Mouse (Mus musculus): Measurements from ENCODE around the gene Ly6g. TPM values are rescaled to one million over a fixed set of nuclear protein-coding genes. Genes with fewer than 3 reads are reported as not detected.
"Not testable (repeated sequence)": the region's sequence is repeated elsewhere in the genome, so short reads cannot be mapped to it uniquely, and the experiment has no call there.

Ly6g gene
- polyA plus RNA-seq, 1 experiment from 2014 or later = not detected

DNA sequence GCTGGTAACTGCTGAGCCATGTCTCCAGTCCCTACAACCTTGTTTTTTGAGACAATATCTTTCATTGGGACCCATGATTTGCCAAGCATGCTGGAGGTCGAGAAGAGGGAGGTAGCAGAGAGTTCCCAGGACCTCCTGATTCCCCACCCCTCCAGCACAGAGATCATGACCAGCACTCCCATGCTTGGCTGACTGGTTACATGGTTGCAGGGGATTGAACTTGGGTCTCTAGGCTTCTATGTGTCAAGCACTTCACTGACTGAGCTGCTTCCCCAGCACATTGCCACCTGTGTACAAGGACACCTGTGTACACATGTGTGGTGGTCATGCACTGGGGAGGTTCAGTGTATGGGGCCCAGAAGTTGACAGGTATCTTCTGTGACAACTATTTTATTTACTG is 2.6 kb downstream of the Ly6g start:
- H3K36me3 ChIP-seq (replicated peaks) = no peaks in the 10 kb centered on the region
- H3K9me3 ChIP-seq = no peaks in the 10 kb centered on the region
- H3K27me3 ChIP-seq (replicated peaks) = no peaks in the 10 kb centered on the region
- H3K4me3 ChIP-seq = no peak overlapping the region
- H3K4me1 ChIP-seq = no peaks in the 10 kb centered on the region
- H3K4me2 ChIP-seq = no peak overlapping the region
- no peak overlapping the region for H3K9ac ChIP-seq
- no peak for ATAC-seq (replicated peaks)
- H3K27ac ChIP-seq = no peak overlapping the region
- whole genome bisulfite sequencing = 36% methylated on average over 1 of the region's 1 CpGs

DNA sequence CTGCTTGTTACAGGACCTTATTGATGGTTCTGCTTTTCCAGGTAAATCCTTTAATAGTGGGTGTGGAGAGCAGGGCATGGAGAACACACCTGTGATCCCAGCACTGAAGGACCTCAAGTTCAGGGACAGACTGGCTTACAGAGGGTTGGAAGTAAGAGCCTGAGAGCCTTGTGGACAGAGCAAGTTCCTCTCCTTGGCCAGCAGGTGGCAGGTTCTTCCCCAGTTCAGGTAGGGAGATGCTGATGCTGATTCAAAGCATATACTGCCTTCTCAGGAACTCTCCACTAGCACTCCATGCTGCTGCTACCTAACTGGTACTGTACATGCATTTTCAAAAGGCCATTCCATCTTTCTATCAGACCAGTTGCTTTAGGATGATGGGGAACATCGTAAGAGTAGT is 20.5 kb downstream of the Ly6g start:
- no peaks in the 10 kb centered on the region for H3K4me1 ChIP-seq
- H3K27me3 ChIP-seq (replicated peaks) = no peaks in the 10 kb centered on the region
- H3K9me3 ChIP-seq = no peaks in the 10 kb centered on the region
- WGBS = 66% methylated on average over 1 of the region's 1 CpGs
- H3K4me3 ChIP-seq = no peak overlapping the region
- H3K4me2 ChIP-seq = no peak overlapping the region
- ATAC-seq (replicated peaks) = no peak
- no peak overlapping the region for H3K9ac ChIP-seq
- H3K36me3 ChIP-seq (replicated peaks) = no peaks in the 10 kb centered on the region
- H3K27ac ChIP-seq = no peak overlapping the region

DNA sequence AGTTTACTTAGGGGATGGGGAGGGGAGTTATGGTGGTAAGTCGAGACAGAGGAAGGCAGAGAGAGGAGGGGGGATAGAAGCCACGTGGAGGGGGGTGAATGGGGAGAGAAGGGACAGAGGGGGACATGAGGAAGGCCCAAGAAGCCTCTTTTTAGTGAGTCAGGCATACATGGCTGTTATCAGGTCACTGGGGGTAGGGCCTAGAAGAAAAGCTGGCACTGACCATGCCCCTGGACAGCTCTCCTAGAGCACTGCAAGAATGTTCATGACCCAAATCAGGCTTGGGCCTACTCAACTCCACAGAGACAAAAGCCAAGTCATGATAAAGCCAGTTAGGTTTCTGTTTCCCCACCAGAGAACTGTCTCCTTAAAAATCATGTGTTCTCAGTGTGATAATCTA is 31.3 kb downstream of the Ly6g start:
- H3K27ac ChIP-seq = no peak overlapping the region
- 41% methylated on average over 2 of the region's 2 CpGs for WGBS
- no peak for ATAC-seq (replicated peaks)
- H3K27me3 ChIP-seq (replicated peaks) = no peaks in the 10 kb centered on the region
- no peak overlapping the region for H3K4me3 ChIP-seq
- no peaks in the 10 kb centered on the region for H3K4me1 ChIP-seq
- H3K9ac ChIP-seq = no peak overlapping the region
- H3K9me3 ChIP-seq = no peaks in the 10 kb centered on the region
- H3K36me3 ChIP-seq (replicated peaks) = no peaks in the 10 kb centered on the region
- no peak overlapping the region for H3K4me2 ChIP-seq

DNA sequence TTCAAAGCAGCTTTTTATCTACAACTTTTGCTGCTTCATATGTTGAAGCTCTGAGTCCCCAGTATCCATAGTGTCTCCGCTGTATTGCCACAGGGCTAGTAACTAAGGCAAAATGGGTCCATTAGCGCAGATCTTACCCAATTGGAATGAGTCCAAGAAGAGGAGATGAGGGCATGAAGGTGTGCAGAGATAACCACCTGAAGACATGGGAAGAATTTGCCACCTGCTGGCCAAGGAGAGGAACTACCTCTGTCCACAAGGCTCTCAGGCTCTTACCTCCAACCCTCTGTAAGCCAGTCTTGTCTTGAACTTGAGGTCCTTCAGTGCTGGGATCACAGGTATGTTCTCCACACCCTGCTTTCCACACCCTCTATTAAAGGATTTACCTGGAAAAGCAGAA is 34.1 kb downstream of the Ly6g start:
- Histone ChIP-seq H3K27me3 (replicated peaks) (no peaks in the 10 kb centered on the region), H3K27ac (no peak overlapping the region), H3K36me3 (replicated peaks) (no peaks in the 10 kb centered on the region), H3K4me2 (no peak overlapping the region), H3K9me3 (no peaks in the 10 kb centered on the region), H3K4me3 (no peak overlapping the region), H3K9ac (no peak overlapping the region), H3K4me1 (no peaks in the 10 kb centered on the region)
- no peak for ATAC-seq (replicated peaks)
- WGBS = 73% methylated on average over 2 of the region's 2 CpGs

DNA sequence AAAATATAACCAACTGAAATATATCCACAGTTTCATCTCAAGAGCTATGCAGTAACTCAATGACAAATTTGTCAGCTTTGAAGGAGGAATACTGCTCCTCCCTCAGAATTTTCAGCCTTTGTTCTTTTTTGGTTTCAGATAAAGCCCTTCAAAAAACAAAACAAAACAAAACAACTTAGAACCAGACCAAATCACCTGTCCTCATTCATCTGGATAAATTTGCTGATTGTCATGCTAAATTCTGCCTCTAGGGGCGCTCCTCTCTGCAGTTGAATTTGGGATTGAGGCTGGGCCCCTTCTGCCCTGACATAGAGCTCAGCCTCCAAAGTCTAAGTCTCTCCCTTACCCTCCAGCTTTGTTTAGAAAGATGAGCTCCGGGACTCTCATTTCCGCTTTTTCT is 35.5 kb downstream of the Ly6g start:
- H3K27me3 ChIP-seq (replicated peaks); H3K9me3 ChIP-seq; H3K4me2 ChIP-seq; H3K36me3 ChIP-seq (replicated peaks); H3K4me3 ChIP-seq; H3K9ac ChIP-seq; ATAC-seq (replicated peaks); H3K27ac ChIP-seq; H3K4me1 ChIP-seq: not testable (repeated sequence)
- WGBS = 50% methylated on average over 2 of the region's 3 CpGs

Other genes with a start within 250 kb of the Ly6g start
- gene Ly6i, start 171.8 kb upstream of the Ly6g start, polyA plus RNA-seq (2015; fragmentation: Nextera tagmentation; extraction: Ambion mirVana) = not detected in 2 replicates
- 1.3 and 2.0 TPM in 2 replicates for gene Ly6a, start 157.2 kb upstream of the Ly6g start, polyA plus RNA-seq (2015; fragmentation: Nextera tagmentation; extraction: Ambion mirVana)
- gene Ly6c1, start 106.4 kb upstream of the Ly6g start, polyA plus RNA-seq (2015; fragmentation: Nextera tagmentation; extraction: Ambion mirVana) = 5.3 and 6.4 TPM in 2 replicates
- 0.34 and 0.50 TPM in 2 replicates for gene Ly6c2, start 43.3 kb upstream of the Ly6g start, polyA plus RNA-seq (2015; fragmentation: Nextera tagmentation; extraction: Ambion mirVana)
- gene BC025446, start 61.1 kb downstream of the Ly6g start, polyA plus RNA-seq (2015; fragmentation: Nextera tagmentation; extraction: Ambion mirVana) = not detected in 2 replicates
- not detected in 2 replicates for gene Ly6f, start 113.2 kb downstream of the Ly6g start, polyA plus RNA-seq (2015; fragmentation: Nextera tagmentation; extraction: Ambion mirVana)